Mouse (Mus musculus): ENCODE results near the gene Ezh1. TPM values are rescaled to one million over a fixed set of nuclear protein-coding genes. Genes with fewer than 3 reads are reported as not detected.
A peak's percentile ranks its signal among the peaks of the same experiment; 100 is the strongest.

Gene Ezh1
- polyA plus RNA-seq, 1 experiment from 2014 or later: 11.2 TPM

GRCm38 (mm10) chr11:101221306-101221986 lies 4.8 kb downstream of the Ezh1 start:
- H3K9me3 ChIP-seq (replicated peaks): no peaks in the 10 kb centered on the region
- no peak overlapping the region for H3K4me3 ChIP-seq
- no peaks in the 10 kb centered on the region for H3K27me3 ChIP-seq (ENCODE audit: low read depth, poor library complexity, severe bottlenecking)
- 92% methylated on average over 8 of the region's 8 CpGs for WGBS
- no peak overlapping the region for H3K27ac ChIP-seq (replicated peaks)
- H3K36me3 ChIP-seq: no peaks in the 10 kb centered on the region
- H3K4me1 ChIP-seq: peaks cover 11% of the 10 kb centered on the region
- no peak for DNase-seq (ENCODE audit: low spot score)

GRCm38 (mm10) chr11:101220853-101221252 lies 5.4 kb downstream of the Ezh1 start:
- WGBS: 71% methylated on average over 2 of the region's 2 CpGs
- Histone ChIP-seq H3K4me1 (peaks cover 5% of the 10 kb centered on the region), H3K27me3 (ENCODE audit: low read depth, poor library complexity, severe bottlenecking) (no peaks in the 10 kb centered on the region), H3K4me3 (no peak overlapping the region), H3K36me3 (no peaks in the 10 kb centered on the region), H3K27ac (replicated peaks) (no peak overlapping the region), H3K9me3 (replicated peaks) (no peaks in the 10 kb centered on the region)
- no peak for DNase-seq (ENCODE audit: low spot score)

- 88% methylated on average over 10 of the region's 10 CpGs for WGBS
- Histone ChIP-seq H3K27me3 (ENCODE audit: low read depth, poor library complexity, severe bottlenecking) (no peaks in the 10 kb centered on the region), H3K36me3 (peaks cover 17% of the 10 kb centered on the region), H3K4me1 (no peaks in the 10 kb centered on the region), H3K27ac (replicated peaks) (no peak overlapping the region), H3K9me3 (replicated peaks) (no peaks in the 10 kb centered on the region), H3K4me3 (no peak overlapping the region)
- no peak for DNase-seq (ENCODE audit: low spot score)
These were observed 7.7 kb downstream of the Ezh1 start for GRCm38 (mm10) chr11:101218436-101219055.

- Histone ChIP-seq H3K36me3 (peaks cover 28% of the 10 kb centered on the region), H3K27ac (replicated peaks) (no peak overlapping the region), H3K9me3 (replicated peaks) (no peaks in the 10 kb centered on the region), H3K4me1 (no peaks in the 10 kb centered on the region), H3K4me3 (no peak overlapping the region), H3K27me3 (ENCODE audit: low read depth, poor library complexity, severe bottlenecking) (no peaks in the 10 kb centered on the region)
- DNase-seq (ENCODE audit: low spot score): no peak
- 91% methylated on average over 5 of the region's 5 CpGs for WGBS
These were observed 9.3 kb downstream of the Ezh1 start for GRCm38 (mm10) chr11:101216936-101217335.

GRCm38 (mm10) chr11:101211970-101212369 lies 14.3 kb downstream of the Ezh1 start:
- Histone ChIP-seq H3K4me3 (no peak overlapping the region), H3K36me3 (peaks cover 53% of the 10 kb centered on the region)
- WGBS: 61% methylated on average over 3 of the region's 3 CpGs

GRCm38 (mm10) chr11:101200986-101201385 lies 25.3 kb downstream of the Ezh1 start:
- Histone ChIP-seq H3K4me3 (no peak overlapping the region), H3K36me3 (peaks cover 45% of the 10 kb centered on the region), H3K27me3 (ENCODE audit: low read depth, poor library complexity, severe bottlenecking) (no peaks in the 10 kb centered on the region), H3K27ac (replicated peaks) (peak overlapping the region; percentile 38; the same call in 1 of the 2 replicates), H3K9me3 (replicated peaks) (no peaks in the 10 kb centered on the region), H3K4me1 (peaks cover 4% of the 10 kb centered on the region; the same call in 1 of the 2 replicates)
- no peak for DNase-seq (ENCODE audit: low spot score)
- 36% methylated on average over 7 of the region's 7 CpGs for WGBS

More at GRCm38 (mm10) chr11:101211970-101212369, 14.3 kb downstream of the Ezh1 start:
- DNase-seq (ENCODE audit: low spot score): peak; percentile 22
- Histone ChIP-seq H3K27me3 (ENCODE audit: low read depth, poor library complexity, severe bottlenecking) (no peaks in the 10 kb centered on the region), H3K9me3 (replicated peaks) (no peaks in the 10 kb centered on the region), H3K4me1 (no peaks in the 10 kb centered on the region), H3K27ac (replicated peaks) (no peak overlapping the region)

GRCm38 (mm10) chr11:101199555-101199954 lies 26.7 kb downstream of the Ezh1 start:
- 96% methylated on average over 3 of the region's 3 CpGs for WGBS
- no peaks in the 10 kb centered on the region for H3K9me3 ChIP-seq (replicated peaks)
- H3K27me3 ChIP-seq (ENCODE audit: low read depth, poor library complexity, severe bottlenecking): no peaks in the 10 kb centered on the region
- H3K27ac ChIP-seq (replicated peaks): no peak overlapping the region
- DNase-seq (ENCODE audit: low spot score): no peak
- no peak overlapping the region for H3K4me3 ChIP-seq
- H3K36me3 ChIP-seq: peaks cover 48% of the 10 kb centered on the region
- peaks cover 4% of the 10 kb centered on the region; the same call in 1 of the 2 replicates for H3K4me1 ChIP-seq

GRCm38 (mm10) chr11:101196175-101196574 lies 30.1 kb downstream of the Ezh1 start:
- peaks cover 51% of the 10 kb centered on the region for H3K36me3 ChIP-seq
- H3K27me3 ChIP-seq (ENCODE audit: low read depth, poor library complexity, severe bottlenecking): no peaks in the 10 kb centered on the region
- 92% methylated on average over 8 of the region's 8 CpGs for WGBS
- no peak overlapping the region for H3K4me3 ChIP-seq
- H3K4me1 ChIP-seq: peaks cover 15% of the 10 kb centered on the region
- no peaks in the 10 kb centered on the region for H3K9me3 ChIP-seq (replicated peaks)
- DNase-seq (ENCODE audit: low spot score): no peak
- H3K27ac ChIP-seq (replicated peaks): no peak overlapping the region

- no peak for DNase-seq (ENCODE audit: low spot score)
- Histone ChIP-seq H3K36me3 (peaks cover 49% of the 10 kb centered on the region), H3K9me3 (replicated peaks) (no peaks in the 10 kb centered on the region), H3K4me3 (no peak overlapping the region), H3K4me1 (peaks cover 17% of the 10 kb centered on the region), H3K27me3 (ENCODE audit: low read depth, poor library complexity, severe bottlenecking) (no peaks in the 10 kb centered on the region), H3K27ac (replicated peaks) (no peak overlapping the region)
- 91% methylated on average over 8 of the region's 8 CpGs for WGBS
These were observed 30.7 kb downstream of the Ezh1 start for GRCm38 (mm10) chr11:101195571-101195970.

- peaks cover 46% of the 10 kb centered on the region for H3K36me3 ChIP-seq
- no peak overlapping the region for H3K4me3 ChIP-seq
- WGBS: 85% methylated on average over 1 of the region's 1 CpGs
These were observed 31.2 kb downstream of the Ezh1 start for GRCm38 (mm10) chr11:101195101-101195500.

GRCm38 (mm10) chr11:101194643-101195042 lies 31.6 kb downstream of the Ezh1 start:
- DNase-seq (ENCODE audit: low spot score): no peak
- H3K36me3 ChIP-seq: peaks cover 41% of the 10 kb centered on the region
- H3K9me3 ChIP-seq (replicated peaks): no peaks in the 10 kb centered on the region
- H3K27me3 ChIP-seq (ENCODE audit: low read depth, poor library complexity, severe bottlenecking): no peaks in the 10 kb centered on the region
- WGBS: 91% methylated on average over 6 of the region's 6 CpGs
- H3K27ac ChIP-seq (replicated peaks): no peak overlapping the region
- peaks cover 26% of the 10 kb centered on the region for H3K4me1 ChIP-seq
- H3K4me3 ChIP-seq: no peak overlapping the region

More at GRCm38 (mm10) chr11:101195101-101195500, 31.2 kb downstream of the Ezh1 start:
- no peak for DNase-seq (ENCODE audit: low spot score)
- H3K27ac ChIP-seq (replicated peaks): no peak overlapping the region
- H3K27me3 ChIP-seq (ENCODE audit: low read depth, poor library complexity, severe bottlenecking): no peaks in the 10 kb centered on the region
- H3K4me1 ChIP-seq: peaks cover 22% of the 10 kb centered on the region
- H3K9me3 ChIP-seq (replicated peaks): no peaks in the 10 kb centered on the region

GRCm38 (mm10) chr11:101194137-101194536 lies 32.1 kb downstream of the Ezh1 start:
- H3K4me1 ChIP-seq: peaks cover 31% of the 10 kb centered on the region
- H3K27ac ChIP-seq (replicated peaks): no peak overlapping the region
- no peak overlapping the region for H3K4me3 ChIP-seq
- H3K36me3 ChIP-seq: peaks cover 36% of the 10 kb centered on the region
- no peaks in the 10 kb centered on the region for H3K27me3 ChIP-seq (ENCODE audit: low read depth, poor library complexity, severe bottlenecking)
- H3K9me3 ChIP-seq (replicated peaks): no peaks in the 10 kb centered on the region
- no peak for DNase-seq (ENCODE audit: low spot score)
- WGBS: 91% methylated on average over 5 of the region's 5 CpGs

GRCm38 (mm10) chr11:101193076-101193475 lies 33.2 kb downstream of the Ezh1 start:
- DNase-seq (ENCODE audit: low spot score): no peak
- no peaks in the 10 kb centered on the region for H3K9me3 ChIP-seq (replicated peaks)
- no peak overlapping the region for H3K27ac ChIP-seq (replicated peaks)
- H3K36me3 ChIP-seq: peaks cover 25% of the 10 kb centered on the region
- 95% methylated on average over 7 of the region's 7 CpGs for WGBS
- no peaks in the 10 kb centered on the region for H3K27me3 ChIP-seq (ENCODE audit: low read depth, poor library complexity, severe bottlenecking)
- peaks cover 42% of the 10 kb centered on the region for H3K4me1 ChIP-seq
- no peak overlapping the region for H3K4me3 ChIP-seq
